Mouse (Mus musculus): ENCODE results near the gene Usp30.
A peak's percentile ranks its signal among the peaks of the same experiment; 100 is the strongest.

Usp30 gene

GRCm38 (mm10) chr5:114126499-114127244 lies 61.4 kb downstream of the Usp30 start:
- no peak for DNase-seq (ENCODE audit: low read depth in 1 of 2, low spot score in 2 of 2)

- peak in 1 of 2 experiments; percentile 74 for DNase-seq (ENCODE audit: low read depth in 1 of 2, low spot score in 2 of 2)
These were observed 62.4 kb downstream of the Usp30 start, which contains the start of gene Alkbh2 for GRCm38 (mm10) chr5:114127374-114128349. Gene Alkbh2, minus strand, starts transcription at chr5:114128218.

- no peak for DNase-seq (ENCODE audit: low read depth in 1 of 2, low spot score in 2 of 2)
These were observed 64.4 kb downstream of the Usp30 start for GRCm38 (mm10) chr5:114129550-114130210.

- DNase-seq (ENCODE audit: low read depth in 1 of 2, low spot score in 2 of 2), result no peak
These were observed 64.9 kb downstream of the Usp30 start, which contains the start of gene Ung for GRCm38 (mm10) chr5:114130211-114130605. Gene Ung, plus strand, starts transcription at chr5:114130386.

DNA sequence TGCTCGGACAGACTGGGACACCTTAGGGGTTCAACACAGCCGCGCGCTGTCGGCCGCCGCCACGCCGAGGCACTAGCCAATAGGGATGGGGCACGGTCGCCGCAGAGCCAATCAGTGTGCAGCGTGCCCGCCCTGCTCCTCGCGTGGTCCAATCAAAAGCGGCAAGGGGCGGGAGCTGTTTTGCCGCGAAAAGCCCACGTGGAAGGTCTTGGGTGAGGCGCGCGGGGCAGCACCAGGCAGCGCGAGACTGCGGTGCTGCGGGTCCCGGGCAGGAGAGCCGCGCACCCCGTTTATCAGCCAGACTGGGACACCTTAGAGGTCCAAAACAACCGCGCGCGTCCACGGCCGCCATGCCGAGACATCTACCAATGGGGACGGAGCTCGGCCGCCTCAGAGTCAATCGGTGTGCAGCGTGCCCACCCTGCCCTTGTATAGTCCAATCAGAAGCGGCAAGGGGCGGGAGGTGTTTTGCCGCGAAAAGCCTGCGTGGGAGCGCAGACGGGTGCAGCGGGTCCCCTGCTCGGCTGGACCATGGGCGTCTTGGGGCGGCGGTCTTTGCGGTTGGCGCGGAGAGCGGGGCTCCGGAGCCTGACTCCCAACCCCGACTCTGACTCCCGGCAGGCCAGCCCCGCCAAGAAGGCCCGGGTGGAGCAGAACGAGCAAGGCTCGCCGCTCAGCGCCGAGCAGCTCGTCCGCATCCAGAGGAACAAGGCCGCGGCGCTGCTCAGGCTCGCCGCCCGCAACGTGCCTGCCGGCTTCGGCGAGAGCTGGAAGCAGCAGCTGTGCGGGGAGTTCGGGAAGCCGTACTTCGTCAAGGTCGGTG lies 65.6 kb downstream of the Usp30 start:
- DNase-seq (ENCODE audit: low read depth in 1 of 2, low spot score in 2 of 2), result peak; percentile 74 to 86

DNA sequence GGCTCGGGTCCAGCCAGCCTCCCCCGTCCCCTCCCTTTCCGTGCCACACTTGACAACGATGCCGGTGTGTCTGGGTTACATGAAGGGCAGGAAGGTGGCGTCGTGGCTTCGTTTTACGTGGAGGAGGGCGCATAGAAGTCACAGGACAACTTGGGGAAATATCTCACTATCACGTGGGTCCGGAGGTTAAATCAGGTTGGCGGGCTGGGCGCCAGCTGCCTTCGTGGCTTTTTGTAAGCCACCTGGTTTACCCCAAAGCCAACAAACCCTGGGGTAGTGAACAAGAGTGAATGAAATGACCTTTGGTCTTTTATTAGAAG lies 66.2 kb downstream of the Usp30 start:
- peak in 1 of 2 experiments; percentile 36 for DNase-seq (ENCODE audit: low read depth in 1 of 2, low spot score in 2 of 2)

DNA sequence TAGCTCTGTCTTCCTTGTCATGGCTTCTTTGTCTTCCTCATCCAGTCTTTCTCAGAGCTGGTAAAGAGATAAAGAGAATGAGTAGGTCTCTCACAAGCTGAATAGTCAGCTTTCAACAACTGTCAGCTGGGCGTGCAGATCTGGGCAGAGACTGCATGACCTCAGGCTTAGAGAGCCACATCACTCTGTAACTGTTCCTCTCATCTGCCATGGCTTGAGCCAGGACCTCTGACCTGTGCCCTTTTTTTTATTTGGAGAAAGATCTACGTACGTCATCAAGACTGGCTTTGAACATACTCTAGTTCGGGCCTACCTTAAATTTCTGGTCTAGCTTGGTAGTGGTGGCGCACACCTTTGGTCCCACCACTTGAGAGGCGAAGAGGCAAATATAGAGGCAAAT lies 67.6 kb downstream of the Usp30 start:
- DNase-seq (ENCODE audit: low read depth in 1 of 2, low spot score in 2 of 2), result no peak

GRCm38 (mm10) chr5:114134091-114134534 lies 68.9 kb downstream of the Usp30 start:
- peak in 1 of 2 experiments; percentile 21 for DNase-seq (ENCODE audit: low read depth in 1 of 2, low spot score in 2 of 2)

DNA sequence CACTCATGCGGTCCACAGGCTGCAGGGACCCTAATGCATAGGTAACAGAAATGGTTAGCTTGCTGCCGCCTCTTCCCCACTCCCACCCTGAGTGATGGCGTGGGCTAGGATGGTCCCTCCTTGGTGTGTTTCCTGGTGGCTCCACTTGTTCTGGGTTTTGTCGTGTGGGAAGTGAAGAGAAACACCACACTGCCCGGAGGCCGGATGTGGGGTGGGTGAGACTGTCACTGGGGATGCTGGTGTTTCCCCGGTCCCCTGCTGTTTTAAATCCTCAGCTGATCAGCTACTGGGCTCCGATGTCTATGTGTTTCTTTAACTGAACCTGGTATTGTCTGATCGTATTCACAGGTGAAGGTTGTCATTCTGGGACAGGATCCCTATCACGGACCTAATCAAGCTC lies 70.3 kb downstream of the Usp30 start:
- no peak for DNase-seq (ENCODE audit: low read depth in 1 of 2, low spot score in 2 of 2)

DNA sequence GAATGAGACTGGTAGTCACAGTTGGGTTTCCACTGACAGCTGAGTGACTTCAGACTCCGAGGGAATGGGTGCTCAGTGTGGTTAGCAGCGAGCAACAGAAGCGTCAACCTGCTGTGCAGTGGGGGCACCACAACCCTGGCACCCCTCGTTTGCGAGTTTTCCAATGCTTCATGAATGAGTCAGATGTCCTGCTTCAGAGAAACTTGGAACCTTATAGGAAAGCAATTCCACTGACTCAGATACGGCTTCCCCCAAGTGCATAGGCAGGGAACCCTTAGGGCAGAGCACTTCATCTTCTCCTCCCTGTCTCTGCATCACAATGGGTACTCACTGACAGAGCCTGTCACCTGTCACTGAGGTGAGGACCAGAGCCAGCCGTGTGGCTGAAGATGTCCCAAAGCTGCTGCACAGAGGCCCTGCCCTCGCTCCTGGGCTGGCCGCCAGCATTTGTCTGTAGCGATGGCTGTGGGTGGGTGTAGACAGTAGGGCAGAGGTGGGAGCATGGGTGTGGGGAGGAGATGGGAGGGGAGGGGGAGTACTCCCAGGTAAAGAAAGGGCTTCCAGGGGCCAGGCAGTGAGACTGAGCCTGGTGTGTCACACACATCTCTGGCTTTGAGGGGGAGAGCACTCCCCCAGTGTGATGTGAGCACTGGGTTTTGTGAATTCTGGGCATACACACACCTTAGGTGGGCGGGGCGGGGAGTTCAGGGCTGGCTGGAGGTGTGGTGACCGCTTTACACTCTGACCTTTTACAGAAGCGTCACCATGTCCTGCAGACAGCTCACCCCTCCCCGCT lies 72.4 kb downstream of the Usp30 start:
- no peak for DNase-seq (ENCODE audit: low read depth in 1 of 2, low spot score in 2 of 2)

DNA sequence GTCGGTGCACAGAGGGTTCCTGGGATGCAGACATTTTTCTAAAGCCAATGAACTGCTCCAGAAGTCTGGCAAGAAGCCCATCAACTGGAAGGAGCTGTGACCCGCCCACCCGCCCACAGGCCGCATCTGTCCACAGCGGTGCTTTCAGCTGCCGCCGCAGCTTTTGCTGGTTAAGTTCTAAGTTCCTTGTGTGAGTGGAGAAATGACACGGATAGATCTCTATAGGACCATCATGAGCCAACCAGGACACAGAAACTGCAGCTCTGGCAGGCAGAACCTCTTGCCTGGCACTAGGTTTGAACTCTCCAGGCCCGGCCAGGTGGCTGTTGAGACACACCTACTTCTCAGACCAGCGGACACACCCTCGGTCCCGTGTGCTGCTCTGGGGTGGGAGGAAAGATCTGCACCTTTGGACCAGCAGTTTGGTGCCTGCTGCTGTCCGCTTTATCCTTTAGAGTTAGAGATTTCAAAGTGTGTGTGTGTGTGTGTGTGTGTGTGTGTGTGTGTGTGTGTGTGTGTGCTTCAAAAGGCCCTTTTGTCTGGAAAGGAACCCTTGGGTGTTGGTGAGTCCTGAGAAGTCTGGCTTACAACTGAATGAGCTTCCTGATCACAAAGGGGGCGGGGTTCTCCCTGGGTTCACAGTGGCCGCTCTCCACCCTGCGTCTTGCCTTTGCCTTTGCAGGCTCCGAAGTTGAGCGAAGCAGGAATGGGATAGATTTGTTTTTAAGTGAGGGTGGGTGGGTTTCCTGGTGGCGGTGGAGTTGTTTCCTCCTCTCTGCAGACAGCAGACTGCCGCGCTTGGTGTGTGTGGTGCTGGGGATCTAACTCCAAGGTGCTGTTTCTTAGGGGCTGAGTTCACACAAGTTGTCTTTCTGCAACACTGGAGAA lies 73.3 kb downstream of the Usp30 start:
- no peak for DNase-seq (ENCODE audit: low read depth in 1 of 2, low spot score in 2 of 2)

- DNase-seq (ENCODE audit: low read depth in 1 of 2, low spot score in 2 of 2), result no peak
These were observed 73.9 kb downstream of the Usp30 start for GRCm38 (mm10) chr5:114139175-114139574.

- no peak for DNase-seq (ENCODE audit: low read depth in 1 of 2, low spot score in 2 of 2)
These were observed 81.0 kb downstream of the Usp30 start, which contains the start of gene Acacb for GRCm38 (mm10) chr5:114146028-114146888. Gene Acacb, plus strand, starts transcription at chr5:114146535.

DNA sequence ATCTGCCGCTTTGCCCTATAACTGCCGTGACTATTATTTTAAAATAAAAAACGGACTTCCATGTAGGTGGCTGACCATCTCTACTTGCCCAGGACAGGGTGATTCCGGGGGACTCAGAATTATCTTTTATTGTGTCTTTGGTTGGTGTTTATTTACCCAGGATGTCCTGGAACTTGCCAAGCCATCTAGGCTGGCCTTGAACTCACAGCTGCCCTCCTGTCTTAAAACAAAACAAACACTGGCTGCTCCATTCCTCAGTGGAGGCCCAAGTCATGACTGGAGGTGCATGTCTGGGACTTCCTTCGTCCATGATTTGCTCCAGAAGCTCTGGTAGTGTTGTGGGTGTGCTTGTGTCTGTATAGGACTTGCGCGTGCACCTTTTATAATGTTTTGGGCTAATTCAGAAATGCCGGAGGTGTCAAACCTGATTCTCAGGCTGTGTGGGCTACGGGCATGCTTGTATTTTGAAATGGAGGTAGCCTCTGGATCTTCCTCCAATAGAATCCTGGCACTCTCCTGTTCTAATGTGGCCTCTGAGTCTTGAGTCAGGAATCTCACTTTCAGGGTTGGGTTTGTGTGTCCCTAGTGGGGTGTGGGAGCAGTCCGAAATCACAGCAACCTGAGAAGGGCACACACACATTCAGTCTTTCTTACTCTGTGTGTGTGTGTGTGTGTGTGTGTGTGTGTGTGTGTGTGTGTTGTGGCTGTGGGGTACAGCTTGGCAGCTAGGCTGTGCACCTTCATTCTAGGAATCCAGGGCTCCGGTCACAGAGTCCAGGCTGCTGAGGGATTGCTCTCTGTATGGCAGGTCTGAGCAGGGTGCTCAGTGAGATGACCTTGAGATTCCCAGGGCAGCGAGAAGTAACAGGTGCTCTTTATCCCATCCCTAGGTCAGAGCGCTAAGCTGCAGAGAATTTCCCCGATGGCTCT lies 82.0 kb downstream of the Usp30 start:
- DNase-seq (ENCODE audit: low read depth in 1 of 2, low spot score in 2 of 2), result no peak

DNA sequence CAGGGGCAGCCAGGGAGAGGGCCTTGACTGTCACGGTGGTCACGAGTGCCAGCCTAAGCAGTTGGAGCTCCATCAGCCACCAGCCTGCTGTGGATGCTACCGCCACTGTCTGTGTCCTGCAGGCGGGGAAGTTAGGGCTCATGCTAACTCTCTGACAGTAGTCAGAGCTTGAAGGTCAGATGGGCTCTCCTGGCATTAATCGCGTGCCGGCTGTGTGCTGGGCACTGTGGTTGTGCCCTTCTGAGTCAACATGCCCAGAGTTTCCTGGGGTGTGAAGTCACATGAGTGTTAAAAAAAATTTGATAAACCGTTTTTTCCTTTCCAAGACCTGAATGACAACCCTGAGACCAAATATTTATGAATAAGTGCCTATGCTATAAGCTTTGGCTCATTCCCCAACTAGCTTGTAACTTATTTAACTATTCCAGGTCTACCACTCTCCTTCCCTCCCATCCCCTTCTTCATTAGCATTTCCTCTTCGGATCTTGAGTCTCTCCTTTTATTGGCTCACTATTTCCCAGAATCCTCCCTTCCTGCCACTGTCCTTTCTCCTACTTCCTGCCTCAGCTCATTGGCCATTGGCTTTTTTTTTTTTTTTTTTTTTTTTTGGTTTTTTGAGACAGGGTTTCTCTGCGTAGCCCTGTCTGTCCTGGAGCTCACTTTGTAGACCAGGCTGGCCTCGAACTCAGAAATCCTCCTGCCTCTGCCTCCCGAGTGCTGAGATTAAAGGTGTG lies 87.3 kb downstream of the Usp30 start:
- no peak for DNase-seq (ENCODE audit: low read depth in 1 of 2, low spot score in 2 of 2)

GRCm38 (mm10) chr5:114153490-114153889 lies 88.2 kb downstream of the Usp30 start:
- no peak for DNase-seq (ENCODE audit: low read depth in 1 of 2, low spot score in 2 of 2)
